Mouse (Mus musculus) stomach, postnatal 0 days (tissue): Measurements from ENCODE around the gene Kmt5a.

Source experiments
- CTCF ChIP-seq: IDR thresholded peaks from 2 replicates; pipeline ENCODE4 v1.5.1; 2016; ENCODE audit warnings: antibody characterized with exemption, low read depth, mild to moderate bottlenecking, moderate library complexity
- EP300 ChIP-seq: optimal IDR thresholded peaks from 2 replicates; pipeline ENCODE3; 2016; ENCODE audit warnings: antibody characterized with exemption

DNA sequence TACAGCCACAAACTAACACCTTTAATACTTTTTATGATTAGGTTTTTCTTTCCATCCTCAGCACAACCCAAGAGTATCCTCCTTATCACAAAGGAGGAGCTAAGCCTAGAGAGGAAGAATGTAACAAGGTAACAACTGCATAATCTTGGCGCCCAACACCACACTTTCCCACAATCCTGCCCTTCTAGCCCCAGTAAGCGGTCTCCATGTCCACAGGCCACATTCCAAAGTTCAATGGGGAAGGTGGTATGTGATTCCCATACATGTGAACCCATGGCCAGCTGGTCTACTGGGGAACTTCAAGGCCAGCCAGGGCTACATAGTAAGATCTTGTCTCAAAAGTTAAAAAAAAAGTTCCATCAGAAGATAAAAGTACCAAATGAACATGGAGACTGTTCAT is 17.9 kb upstream of the Kmt5a start:
- no peak for TF ChIP-seq CTCF
- no peak for TF ChIP-seq EP300
